Mouse (Mus musculus) limb, embryonic 13.5 days (tissue): ENCODE measurements at regions not wholly inside any gene's neighbourhood (a gene's known extent, or its start where the extent isn't known, plus 50 kb on each side); places are given as distances from the start of the nearest gene placed in this dataset.
"Not testable (repeated sequence)": the region's sequence is repeated elsewhere in the genome, so short reads cannot be mapped to it uniquely, and the experiment has no call there.

Experiments used
- ATAC-seq: fragments of 200-750 bp; cut with Nextera tagmentation; 2 replicates; pipeline ENCODE4 v1.8.0; 2017; ENCODE audit warnings: low read depth, moderate number of reproducible peaks, moderate TSS enrichment; ENCODE audit not compliant: low FRiP score
- H3K27ac ChIP-seq: fragments of 300-500 bp; sonication (generic); 2 replicates; pipeline ENCODE4 v1.5.1; 2015; ENCODE audit warnings: inconsistent platforms, mild to moderate bottlenecking, moderate library complexity
- H3K27me3 ChIP-seq: fragments of 300-500 bp; sonication (generic); 2 replicates; pipeline ENCODE4 v1.6.1; 2015; ENCODE audit warnings: mild to moderate bottlenecking, inconsistent platforms
- H3K36me3 ChIP-seq: fragments of 300-500 bp; sonication (generic); 2 replicates; pipeline ENCODE4 v1.6.1; 2015; ENCODE audit warnings: inconsistent platforms, mild to moderate bottlenecking, moderate library complexity
- H3K4me1 ChIP-seq: fragments of 300-500 bp; sonication (generic); 2 replicates; pipeline ENCODE4 v1.6.1; 2015; ENCODE audit warnings: inconsistent platforms
- H3K4me2 ChIP-seq: fragments of 300-500 bp; sonication (generic); replicated peaks from 2 replicates; pipeline ENCODE4 v1.6.1; 2015; ENCODE audit warnings: inconsistent platforms, mild to moderate bottlenecking, moderate library complexity
- H3K4me3 ChIP-seq: fragments of 300-500 bp; sonication (generic); 2 replicates; pipeline ENCODE4 v1.5.1; 2015; ENCODE audit warnings: moderate library complexity, mild to moderate bottlenecking, inconsistent platforms
- H3K9ac ChIP-seq: fragments of 300-500 bp; sonication (generic); 2 replicates; pipeline ENCODE4 v1.6.1; 2015; ENCODE audit warnings: mild to moderate bottlenecking, inconsistent platforms
- H3K9me3 ChIP-seq: fragments of 300-500 bp; sonication (generic); 2 replicates; pipeline ENCODE4 v1.6.1; 2016; ENCODE audit warnings: inconsistent platforms
- WGBS: fragments of 180-500 bp; shearing (Covaris S2); methylation state at CpG from one replicate; pipeline ENCODE4 v1.1.7; 2015; 5-methylcytosine and 5-hydroxymethylcytosine counted together

DNA sequence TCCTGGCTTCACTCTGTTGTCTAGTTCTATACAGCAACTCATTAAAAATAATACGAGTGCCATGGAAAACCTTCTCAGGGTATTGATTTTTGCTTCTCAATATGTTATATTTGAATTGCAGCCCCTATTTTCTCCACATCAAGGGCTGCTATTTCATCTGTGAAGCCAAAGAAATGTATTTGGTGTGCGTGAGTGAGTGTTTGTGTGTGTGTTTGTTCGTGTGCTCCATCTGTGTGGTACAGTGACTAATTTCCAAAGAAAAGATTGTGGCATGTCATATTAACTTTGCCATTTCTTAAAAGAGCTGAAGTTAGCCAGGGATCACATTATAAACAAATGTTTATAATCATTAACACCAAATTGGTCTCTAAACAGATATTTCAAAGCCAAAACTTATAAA is 493.1 kb downstream of the Hace1 start:
- Histone ChIP-seq H3K36me3 (no peaks in the 10 kb centered on the region), H3K4me2 (no peak overlapping the region), H3K9me3 (no peaks in the 10 kb centered on the region), H3K27me3 (no peaks in the 10 kb centered on the region), H3K4me3 (no peak overlapping the region), H3K27ac (no peak overlapping the region), H3K9ac (no peak overlapping the region), H3K4me1 (no peaks in the 10 kb centered on the region)
- 82% methylated on average over 3 of the region's 3 CpGs for WGBS
- ATAC-seq, result no peak

DNA sequence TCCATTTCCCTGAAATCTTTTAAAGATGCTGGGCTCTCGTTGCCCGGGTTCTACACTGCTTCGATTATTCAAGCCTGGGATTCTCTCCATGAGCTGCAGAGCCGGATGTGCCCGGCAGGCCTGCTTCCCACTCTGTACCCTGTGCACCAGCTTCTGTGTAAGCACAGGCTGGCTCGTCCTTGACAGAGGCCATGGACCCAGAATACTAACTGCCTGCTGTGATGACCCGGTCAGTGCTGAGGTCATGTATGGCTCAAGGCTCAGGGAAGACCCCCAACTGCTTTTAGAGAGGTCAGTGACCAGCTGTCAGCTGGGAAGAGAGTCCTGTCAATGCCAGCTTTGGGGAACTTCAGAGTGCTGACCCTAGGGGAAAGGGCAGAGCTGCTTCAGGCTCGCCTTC is 493.6 kb downstream of the Hace1 start:
- Histone ChIP-seq H3K9me3 (no peaks in the 10 kb centered on the region), H3K4me2 (no peak overlapping the region), H3K4me1 (no peaks in the 10 kb centered on the region), H3K27ac (no peak overlapping the region), H3K9ac (no peak overlapping the region), H3K4me3 (no peak overlapping the region), H3K36me3 (no peaks in the 10 kb centered on the region), H3K27me3 (no peaks in the 10 kb centered on the region)
- WGBS, result 54% methylated on average over 8 of the region's 8 CpGs
- ATAC-seq, result no peak

DNA sequence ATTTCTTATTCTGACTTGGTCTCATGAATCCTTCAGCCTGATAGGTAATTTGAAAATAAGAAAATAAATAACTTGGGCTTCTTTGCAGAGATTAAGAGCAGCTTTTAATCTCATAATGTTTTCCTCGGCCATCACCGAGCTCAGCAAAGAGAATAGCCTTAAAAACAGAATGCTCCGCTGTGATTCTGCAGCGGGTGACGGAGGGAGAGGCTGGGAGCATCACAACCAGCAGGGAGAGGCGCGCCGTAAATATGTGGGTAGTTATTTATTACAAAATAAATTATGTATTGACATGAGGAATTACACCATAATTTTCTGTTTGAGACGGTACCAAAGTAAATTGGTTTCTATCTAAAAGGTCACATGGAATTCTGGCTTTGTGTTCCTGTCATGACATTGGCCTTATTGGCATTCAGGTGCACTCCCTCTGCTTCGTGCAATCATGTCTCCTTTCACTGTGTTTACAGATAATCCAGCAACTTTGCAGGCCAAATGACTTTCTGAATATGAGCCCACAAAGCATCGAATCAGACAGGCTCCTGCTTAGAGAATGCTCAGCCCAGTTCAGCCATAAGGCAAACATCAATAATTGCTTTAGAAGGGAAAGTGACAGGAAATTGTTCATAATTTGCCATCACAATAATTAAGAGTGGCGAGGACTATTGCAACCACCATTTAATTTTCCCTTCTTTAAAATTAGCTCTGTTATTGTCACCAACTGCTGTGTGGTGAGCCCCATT is 494.4 kb downstream of the Hace1 start:
- Histone ChIP-seq H3K4me1 (no peaks in the 10 kb centered on the region), H3K27ac (no peak overlapping the region), H3K27me3 (no peaks in the 10 kb centered on the region), H3K4me2 (no peak overlapping the region), H3K4me3 (no peak overlapping the region), H3K9ac (no peak overlapping the region), H3K9me3 (no peaks in the 10 kb centered on the region), H3K36me3 (no peaks in the 10 kb centered on the region)
- 76% methylated on average over 12 of the region's 12 CpGs for WGBS
- ATAC-seq, result no peak

DNA sequence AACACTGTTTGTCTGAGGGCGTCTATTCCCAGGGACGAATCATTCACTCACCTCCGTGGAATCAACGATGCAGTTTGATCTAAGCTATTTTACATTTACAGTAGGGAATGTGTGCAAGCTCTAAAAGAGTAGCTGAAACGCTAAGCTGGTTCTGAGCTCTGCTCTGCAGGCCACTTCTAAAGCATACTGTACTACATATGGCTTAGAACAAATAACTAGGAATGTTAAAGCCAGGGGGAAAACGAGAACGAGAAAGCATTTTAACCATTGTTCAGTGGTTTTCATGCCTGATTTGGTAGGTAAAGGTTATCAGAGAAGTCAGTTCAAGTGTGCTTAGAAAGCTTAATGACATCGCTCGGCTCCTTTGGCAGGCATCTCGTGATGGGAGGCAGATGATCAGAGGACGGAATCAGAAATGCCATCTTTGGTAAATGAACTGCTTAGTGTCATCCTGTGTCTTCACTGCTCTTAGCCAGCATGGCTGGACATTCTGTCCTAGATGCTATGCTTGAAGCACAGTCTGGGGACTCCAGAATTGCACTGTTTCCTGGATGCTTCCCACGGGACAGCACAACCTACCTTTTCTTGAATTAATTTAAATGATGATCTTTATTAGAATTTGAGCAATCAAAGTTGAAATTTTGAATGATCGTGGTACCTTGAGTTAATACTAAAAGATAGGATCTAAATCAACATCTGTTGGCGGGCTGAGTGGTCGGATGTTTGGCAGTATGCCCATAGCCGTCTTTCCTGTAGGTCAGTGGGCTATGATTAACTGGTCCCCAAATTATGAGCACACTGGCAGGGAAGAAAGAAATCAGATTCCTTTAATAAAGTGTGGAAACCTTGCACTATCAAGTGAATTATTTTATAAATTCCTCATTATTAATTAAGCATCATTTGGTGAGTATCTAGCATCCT is 495.2 kb downstream of the Hace1 start:
- no peaks in the 10 kb centered on the region for H3K4me1 ChIP-seq
- no peak overlapping the region for H3K4me3 ChIP-seq
- 70% methylated on average over 16 of the region's 16 CpGs for WGBS
- no peaks in the 10 kb centered on the region for H3K9me3 ChIP-seq
- no peak overlapping the region for H3K4me2 ChIP-seq
- no peaks in the 10 kb centered on the region for H3K27me3 ChIP-seq
- no peak overlapping the region for H3K27ac ChIP-seq
- H3K9ac ChIP-seq, result no peak overlapping the region
- H3K36me3 ChIP-seq, result no peaks in the 10 kb centered on the region
- ATAC-seq, result no peak

DNA sequence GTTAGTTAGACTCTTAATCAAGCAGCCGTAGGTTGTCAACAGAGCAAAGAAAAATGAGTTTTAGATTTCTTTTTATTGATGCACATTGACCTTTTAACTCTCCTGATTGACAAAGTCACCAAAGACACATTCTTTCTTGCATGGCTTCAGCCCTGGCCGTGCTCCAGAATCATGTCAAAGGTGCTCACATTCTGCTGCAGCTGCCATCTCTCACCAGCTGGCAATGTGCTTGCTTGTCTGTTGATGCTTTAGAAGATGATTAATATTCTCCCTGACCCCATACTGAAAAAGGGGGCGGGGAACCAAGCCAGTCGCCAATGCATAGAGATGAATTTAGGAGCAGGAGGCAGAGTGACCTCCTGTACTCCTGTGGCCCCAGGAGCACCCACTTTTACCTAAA is 510.1 kb downstream of the Hace1 start:
- Histone ChIP-seq H3K4me2 (no peak overlapping the region), H3K36me3 (no peaks in the 10 kb centered on the region), H3K4me1 (no peaks in the 10 kb centered on the region), H3K27ac (no peak overlapping the region), H3K4me3 (no peak overlapping the region), H3K9ac (no peak overlapping the region), H3K27me3 (no peaks in the 10 kb centered on the region), H3K9me3 (no peaks in the 10 kb centered on the region)
- ATAC-seq, result no peak
- 42% methylated on average over 4 of the region's 4 CpGs for WGBS

DNA sequence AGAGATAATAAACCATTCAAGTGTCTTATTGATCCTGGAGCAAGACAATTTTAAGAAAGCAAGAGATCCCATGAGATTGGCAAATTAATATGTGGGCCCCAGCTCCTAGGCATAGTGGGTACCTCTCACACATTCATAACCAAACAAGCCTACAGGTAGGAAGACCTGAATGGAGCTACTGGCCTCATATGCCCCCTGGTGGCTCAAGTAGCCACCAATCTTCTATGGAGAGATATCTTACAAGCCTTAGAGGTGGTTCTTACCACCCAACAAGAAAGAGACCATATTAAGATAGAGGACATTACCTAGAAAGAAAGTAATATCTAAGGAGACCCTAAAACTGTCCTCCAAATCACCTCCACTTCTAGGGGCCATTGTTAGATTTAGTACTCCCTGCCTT is 523.2 kb downstream of the Hace1 start:
- Histone ChIP-seq H3K27me3 (no peaks in the 10 kb centered on the region), H3K36me3 (no peaks in the 10 kb centered on the region), H3K9me3 (no peaks in the 10 kb centered on the region), H3K4me2 (no peak overlapping the region), H3K4me1 (no peaks in the 10 kb centered on the region), H3K4me3 (no peak overlapping the region), H3K27ac (no peak overlapping the region), H3K9ac (no peak overlapping the region)
- no peak for ATAC-seq

DNA sequence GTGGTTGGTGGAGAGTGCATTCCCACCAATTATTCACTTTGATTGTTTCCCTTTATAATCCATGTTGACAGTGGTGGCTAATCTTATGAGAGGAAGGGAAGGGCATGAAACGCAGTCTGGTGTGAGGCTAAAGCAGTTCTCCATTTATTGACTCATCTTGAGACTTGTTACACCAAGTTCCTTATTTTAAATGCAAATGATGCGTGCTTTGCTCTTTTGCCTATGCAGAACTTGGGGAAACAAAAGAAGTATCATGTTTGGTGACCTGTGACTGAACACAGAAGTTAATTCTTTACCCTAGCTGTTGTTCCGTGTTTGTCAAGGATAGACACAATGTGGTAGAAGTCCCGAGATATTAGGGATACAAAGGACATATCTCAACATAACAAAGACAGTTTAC is 531.2 kb downstream of the Hace1 start:
- Histone ChIP-seq H3K4me2 (no peak overlapping the region), H3K4me1 (no peaks in the 10 kb centered on the region), H3K27me3 (no peaks in the 10 kb centered on the region), H3K27ac (no peak overlapping the region), H3K4me3 (no peak overlapping the region), H3K36me3 (no peaks in the 10 kb centered on the region), H3K9ac (no peak overlapping the region), H3K9me3 (no peaks in the 10 kb centered on the region)
- no peak for ATAC-seq
- WGBS, result 82% methylated on average over 4 of the region's 4 CpGs

DNA sequence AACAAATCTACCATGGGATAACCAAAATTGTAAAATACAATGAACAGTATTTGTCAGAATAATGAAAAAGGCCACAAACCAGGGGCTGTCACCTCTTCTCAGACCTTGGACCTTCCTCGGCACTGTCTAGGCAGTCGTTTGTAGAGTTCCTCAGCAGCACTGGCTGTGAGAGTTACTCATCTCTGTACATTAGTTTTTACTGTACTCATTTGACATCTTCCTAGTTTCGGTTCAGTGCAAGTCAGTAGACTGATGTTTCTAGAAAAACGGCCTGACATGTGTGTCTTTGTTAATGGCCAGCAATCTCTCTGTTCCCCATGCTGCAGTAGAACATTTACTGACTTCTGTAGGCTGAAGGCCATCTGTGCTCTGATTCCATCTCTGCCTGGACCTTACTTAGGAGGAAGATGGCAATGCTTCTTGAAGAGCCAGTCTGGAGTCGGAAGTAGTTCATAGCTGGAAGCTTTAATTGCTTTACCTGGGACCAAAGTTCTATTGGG is 537.1 kb downstream of the Hace1 start:
- no peaks in the 10 kb centered on the region for H3K4me1 ChIP-seq
- no peaks in the 10 kb centered on the region for H3K9me3 ChIP-seq
- H3K36me3 ChIP-seq, result no peaks in the 10 kb centered on the region
- H3K4me2 ChIP-seq, result no peak overlapping the region
- H3K9ac ChIP-seq, result no peak overlapping the region
- H3K27me3 ChIP-seq, result no peaks in the 10 kb centered on the region
- H3K4me3 ChIP-seq, result no peak overlapping the region
- no peak overlapping the region for H3K27ac ChIP-seq
- no peak for ATAC-seq
- 86% methylated on average over 5 of the region's 5 CpGs for WGBS

DNA sequence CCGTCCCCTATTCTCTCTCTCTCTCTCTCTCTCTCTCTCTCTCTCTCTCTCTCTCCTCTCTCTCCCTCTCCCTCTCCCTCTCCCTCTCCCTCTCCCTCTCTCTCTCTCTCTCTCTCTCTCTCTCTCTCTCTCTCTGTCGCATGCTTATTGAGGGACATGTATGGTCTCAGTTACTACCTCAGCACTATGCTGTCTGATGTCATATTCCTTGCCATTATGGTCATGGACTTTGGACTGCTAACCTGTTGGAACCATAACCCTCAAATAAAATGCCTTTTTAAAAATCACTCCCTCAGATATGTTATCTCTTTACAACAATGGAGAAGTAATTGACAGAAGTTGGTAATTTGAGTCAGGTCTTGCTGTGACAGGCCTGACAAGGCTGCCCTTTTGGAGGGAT is 544.8 kb downstream of the Hace1 start:
- not testable (repeated sequence) for H3K4me2 ChIP-seq, ATAC-seq, H3K4me3 ChIP-seq, H3K36me3 ChIP-seq, H3K9me3 ChIP-seq, H3K27me3 ChIP-seq, H3K27ac ChIP-seq, H3K4me1 ChIP-seq, H3K9ac ChIP-seq
- WGBS, result 86% methylated on average over 2 of the region's 2 CpGs

DNA sequence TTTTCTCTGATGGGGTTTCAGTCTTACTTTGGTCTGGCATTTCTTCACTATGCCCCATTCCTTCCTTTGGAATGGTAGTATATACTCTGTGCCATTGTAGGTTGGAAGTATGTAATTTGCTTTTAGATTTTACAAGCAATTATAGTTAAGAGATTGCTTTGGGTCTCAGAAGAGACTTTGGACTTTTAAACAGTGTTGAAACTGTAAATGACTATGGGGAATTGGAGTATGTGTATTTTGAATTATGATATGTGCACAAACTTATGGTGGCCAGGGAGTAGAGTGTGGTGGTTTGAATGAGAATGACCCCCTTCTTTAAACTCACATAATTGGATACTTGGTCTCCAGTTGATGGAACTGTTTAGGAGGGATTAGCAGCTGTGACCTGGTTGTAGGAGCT is 546.2 kb downstream of the Hace1 start:
- no peaks in the 10 kb centered on the region for H3K4me1 ChIP-seq
- no peaks in the 10 kb centered on the region for H3K27me3 ChIP-seq
- H3K4me2 ChIP-seq, result no peak overlapping the region
- no peak for ATAC-seq
- no peaks in the 10 kb centered on the region for H3K36me3 ChIP-seq
- H3K9me3 ChIP-seq, result no peaks in the 10 kb centered on the region
- no peak overlapping the region for H3K27ac ChIP-seq
- H3K4me3 ChIP-seq, result no peak overlapping the region
- H3K9ac ChIP-seq, result no peak overlapping the region

DNA sequence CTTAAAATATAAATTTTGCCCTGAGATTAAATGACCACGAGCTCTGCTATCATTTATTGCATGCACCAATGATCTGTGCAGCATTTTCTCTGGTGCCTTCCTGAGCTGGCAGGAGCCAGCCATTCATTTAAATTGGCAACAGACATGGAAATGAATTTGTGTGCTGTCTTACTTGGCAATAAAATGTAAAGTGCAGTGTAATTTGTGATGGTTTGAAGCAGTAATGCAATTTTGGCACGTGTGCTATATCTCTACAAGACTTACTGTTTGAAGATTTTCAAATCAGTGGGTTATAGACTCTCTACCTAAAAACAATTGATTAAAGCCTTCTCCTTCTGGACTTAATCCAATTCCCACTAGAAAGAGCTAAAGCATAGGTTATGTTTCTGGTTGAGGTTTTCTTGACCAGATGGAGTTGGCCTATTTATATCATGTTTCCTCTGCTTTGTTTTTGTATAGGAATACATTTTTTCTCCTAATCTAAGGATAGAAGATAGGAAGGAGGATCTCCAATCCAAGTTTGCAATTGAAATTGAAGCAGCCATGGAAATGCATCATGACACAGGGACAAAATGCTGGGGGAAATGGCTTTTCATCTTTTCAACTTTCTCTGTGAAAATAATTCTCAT is 557.6 kb downstream of the Hace1 start:
- Histone ChIP-seq H3K4me3 (no peak overlapping the region), H3K9me3 (no peaks in the 10 kb centered on the region), H3K27ac (no peak overlapping the region), H3K36me3 (no peaks in the 10 kb centered on the region), H3K9ac (no peak overlapping the region), H3K27me3 (no peaks in the 10 kb centered on the region), H3K4me2 (no peak overlapping the region), H3K4me1 (no peaks in the 10 kb centered on the region)
- no peak for ATAC-seq
- 38% methylated on average over 2 of the region's 2 CpGs for WGBS

DNA sequence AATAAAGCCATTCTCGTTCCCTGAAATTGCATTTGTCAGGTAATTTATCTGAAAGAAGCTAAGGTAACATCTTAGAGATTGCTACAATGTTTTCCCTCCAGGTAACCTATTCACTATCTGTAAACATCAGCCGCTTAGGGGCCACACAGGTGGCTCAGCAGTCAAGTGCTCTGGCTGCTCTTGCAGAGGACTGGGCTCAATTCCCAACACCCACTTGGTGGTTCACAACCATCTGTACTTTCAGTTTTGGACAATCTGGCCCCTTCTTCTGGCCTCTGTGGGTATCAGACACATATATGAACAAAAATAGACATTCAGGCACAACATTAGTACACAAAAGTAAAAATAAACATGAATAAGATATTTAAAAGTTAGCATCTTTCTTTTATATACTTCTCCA is 596.4 kb downstream of the Hace1 start:
- no peak for ATAC-seq
- Histone ChIP-seq H3K27me3 (no peaks in the 10 kb centered on the region), H3K27ac (no peak overlapping the region), H3K4me3 (no peak overlapping the region), H3K4me1 (no peaks in the 10 kb centered on the region), H3K9me3 (no peaks in the 10 kb centered on the region), H3K36me3 (no peaks in the 10 kb centered on the region), H3K4me2 (no peak overlapping the region), H3K9ac (no peak overlapping the region)
- WGBS, result 76% methylated on average over 2 of the region's 2 CpGs
